Mouse (Mus musculus): ENCODE measurements at regions not wholly inside any gene's neighbourhood (a gene's known extent, or its start where the extent isn't known, plus 50 kb on each side); places are given as distances from the start of the nearest gene placed in this dataset.
A peak's percentile ranks its signal among the peaks of the same experiment; 100 is the strongest.

DNA sequence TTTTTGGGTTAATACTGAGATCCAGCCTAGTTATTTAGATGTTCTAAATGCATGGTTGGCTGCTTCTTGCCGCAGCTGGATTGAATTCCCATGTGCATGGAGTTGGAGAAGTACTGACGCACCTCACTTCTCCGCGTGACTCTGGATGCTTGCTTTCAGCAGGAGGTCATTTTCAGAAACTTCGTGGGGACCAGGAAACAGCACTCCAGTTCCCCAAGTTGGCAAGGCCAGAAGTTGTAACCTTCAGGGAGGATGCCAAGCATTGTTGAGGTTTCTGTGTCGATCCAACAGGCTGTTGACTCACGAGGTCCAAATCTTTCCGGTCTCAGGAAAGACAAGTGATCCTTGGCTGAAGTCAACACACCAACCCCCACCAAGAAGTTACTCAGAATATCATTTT, 167.6 kb upstream of the Dpt start:
- no peak for DNase-seq (ENCODE audit: low read depth, low spot score)

DNA sequence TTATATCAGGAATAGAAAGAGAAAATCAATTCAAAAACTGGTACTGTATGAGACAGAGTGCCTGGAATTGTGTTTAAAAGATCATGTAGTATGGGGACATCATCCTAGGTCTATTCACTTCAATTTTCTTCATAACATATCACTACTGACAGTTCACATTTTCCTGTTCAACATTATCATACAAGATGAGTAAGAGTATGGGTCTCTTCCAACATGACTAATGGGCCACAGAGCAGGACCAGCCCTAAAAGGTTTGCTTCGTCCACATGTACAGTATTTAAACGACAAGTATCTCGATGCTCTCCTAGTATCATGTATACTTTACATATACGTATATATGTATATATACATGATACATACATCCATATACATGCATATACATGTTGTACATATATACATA, 164.8 kb upstream of the Atp1b1 start:
- DNase-seq (ENCODE audit: low read depth, low spot score), result no peak

DNA sequence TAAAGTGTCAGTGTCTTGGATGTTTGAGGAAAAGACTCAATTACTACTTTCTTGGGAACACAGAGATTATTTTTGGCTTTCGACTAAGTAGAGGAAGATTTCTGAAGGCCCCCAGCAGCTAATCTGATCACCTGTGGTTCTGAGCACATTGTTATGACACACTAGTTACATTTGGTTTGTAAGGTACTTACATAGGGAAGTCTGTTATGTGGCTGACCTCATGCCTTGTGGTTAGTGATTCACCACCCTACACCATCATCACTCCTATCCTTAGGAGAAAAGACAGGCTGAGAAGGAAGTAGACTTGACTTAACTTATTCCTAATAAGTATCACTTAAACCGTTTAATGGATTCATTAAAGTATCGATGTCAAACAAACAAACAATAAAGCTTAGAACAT, 164.3 kb upstream of the Atp1b1 start:
- DNase-seq (ENCODE audit: low read depth, low spot score), result no peak

DNA sequence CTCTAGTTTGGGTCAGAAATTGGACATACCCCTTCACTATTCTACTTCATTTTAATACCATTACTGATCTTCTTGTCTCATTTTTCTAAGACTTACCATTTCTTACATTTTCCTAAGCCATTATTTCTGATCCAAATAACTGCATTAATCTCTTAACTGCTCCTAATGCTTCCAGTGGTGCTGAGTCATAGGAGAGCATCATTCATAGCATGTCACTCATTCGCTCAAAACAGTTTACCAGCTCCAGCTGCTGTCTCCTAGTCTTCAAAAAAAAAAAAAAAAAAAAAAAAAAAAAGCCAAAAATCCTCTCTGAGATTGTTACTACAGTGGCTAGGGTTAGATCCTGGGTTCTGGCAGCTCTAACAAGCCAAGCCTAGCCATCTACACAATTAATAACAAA, 162.0 kb upstream of the Atp1b1 start:
- DNase-seq (ENCODE audit: low read depth, low spot score), result no peak

DNA sequence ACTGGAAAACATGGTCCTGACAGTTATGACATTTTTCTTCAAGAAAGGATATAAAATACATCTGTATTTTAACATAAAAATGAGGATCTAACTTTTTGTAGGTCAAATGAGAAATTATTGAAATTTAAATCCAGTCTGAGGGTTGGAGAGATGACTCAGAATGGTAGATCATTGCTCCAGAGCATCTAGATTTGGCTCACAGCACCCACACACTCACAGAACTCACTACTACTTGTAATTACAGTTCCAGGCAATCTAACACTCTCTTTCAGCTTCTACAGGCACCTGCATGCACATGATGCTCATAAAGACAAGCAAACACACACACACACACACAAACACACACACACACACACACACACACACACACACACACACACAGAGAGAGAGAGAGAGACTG, 159.7 kb upstream of the Atp1b1 start:
- DNase-seq (ENCODE audit: low read depth, low spot score), result peak; percentile 58

DNA sequence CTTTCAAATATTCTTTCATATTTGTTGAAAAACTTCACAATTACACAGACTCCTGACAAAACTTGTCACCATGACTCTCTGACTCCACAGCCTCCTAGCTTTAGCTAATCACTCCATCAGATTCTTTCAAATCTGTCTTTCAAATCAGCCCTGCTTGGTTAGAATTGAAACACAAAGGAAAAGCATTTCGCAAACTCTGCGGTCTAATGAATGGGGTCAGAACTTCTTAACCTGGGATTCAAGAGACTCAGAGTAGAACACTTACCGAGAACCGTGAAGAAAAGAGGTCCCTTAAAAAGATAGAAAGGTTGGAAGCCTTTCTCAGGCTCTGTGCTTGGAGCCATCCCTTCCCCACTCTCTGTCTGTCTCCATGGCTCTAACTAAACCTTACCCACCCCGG, 148.9 kb upstream of the Atp1b1 start:
- DNase-seq (ENCODE audit: low read depth, low spot score), result no peak

DNA sequence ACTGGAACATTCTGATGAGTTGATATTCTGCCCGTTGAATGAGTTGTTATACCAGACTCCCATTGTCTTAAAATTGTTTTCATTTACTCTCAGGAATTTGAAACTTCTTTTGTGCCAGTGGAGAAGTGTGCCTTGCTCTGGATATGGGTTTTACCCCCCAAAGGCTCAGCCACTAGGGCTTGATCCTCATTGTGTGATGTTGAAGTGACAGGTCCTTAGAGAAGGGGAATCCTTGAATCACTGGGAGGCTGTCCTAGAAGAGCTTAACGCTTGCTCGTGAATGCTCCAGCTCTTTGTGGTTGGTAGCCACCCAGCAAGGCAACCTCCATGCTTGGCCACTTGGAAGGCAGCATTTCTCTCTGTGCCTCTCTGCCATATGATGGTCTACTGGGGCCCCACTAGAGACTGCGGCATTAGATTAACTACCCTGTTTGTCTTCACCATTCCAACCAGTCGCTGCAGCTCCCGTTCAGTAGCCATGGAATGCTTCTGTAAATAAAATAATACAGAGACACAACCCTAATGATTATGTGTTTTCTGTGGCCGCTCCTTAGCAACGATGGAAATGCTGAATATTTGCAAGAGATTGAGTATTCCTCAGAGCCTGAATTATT, 148.1 kb upstream of the Atp1b1 start:
- DNase-seq (ENCODE audit: low read depth, low spot score), result no peak

DNA sequence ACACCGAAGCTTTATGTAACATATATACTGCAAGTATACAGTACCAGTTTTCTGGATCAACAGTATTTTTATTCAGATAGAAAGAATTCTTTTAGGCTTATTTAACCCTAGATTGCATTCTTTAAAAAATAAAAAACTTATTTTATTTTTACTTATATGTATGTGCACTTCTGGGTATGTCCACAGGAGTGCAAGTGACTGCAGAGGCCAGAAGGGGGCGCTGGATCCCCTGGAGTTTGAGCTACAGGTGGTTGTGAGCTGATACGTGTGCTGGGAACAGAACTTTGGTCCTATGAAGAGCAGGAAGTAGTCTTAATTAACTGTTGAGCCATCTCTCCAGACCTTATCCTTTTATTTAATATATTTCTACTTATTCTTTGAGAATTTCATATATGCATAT, 145.3 kb upstream of the Atp1b1 start:
- DNase-seq (ENCODE audit: low read depth, low spot score), result no peak

DNA sequence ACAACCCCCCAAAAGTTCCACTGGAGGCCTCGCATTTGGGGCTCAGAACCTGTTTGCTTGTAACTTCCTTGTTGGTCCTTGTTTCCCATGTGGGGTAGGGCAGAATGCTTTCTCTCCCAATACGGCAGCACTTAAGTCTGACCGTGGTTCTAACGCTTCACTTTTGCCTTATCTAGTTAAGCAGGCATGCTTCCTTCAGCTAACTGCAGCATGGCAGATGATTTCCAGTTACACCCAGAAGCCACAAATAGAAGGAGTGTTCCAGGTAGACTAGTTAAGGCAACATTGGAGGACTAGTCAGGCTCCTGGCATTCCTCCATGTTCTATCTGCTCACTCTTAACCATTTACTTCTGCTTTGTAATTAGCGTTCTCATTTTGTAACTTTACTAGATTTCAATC, 144.4 kb upstream of the Atp1b1 start:
- no peak for DNase-seq (ENCODE audit: low read depth, low spot score)

DNA sequence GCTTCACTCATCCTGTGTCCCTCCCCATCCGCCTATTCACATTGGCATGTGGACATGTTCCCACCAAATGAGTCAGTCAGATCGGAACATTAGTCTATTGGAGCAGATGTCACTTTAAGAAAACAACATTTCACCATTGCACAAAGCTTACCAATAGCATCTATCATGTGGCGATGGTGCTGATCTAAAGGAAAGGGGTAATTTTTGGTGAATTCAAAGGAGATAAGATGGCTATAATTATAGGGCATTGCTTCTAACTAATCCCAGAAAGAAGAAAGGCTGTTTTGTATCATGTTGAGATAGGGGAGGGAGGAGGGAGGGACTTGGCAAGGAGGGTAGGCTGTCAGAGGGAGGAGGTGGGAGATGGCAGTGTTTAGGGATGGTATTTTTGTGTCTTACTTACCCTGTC, 132.1 kb upstream of the Atp1b1 start:
- peak; percentile 74 for DNase-seq (ENCODE audit: low read depth, low spot score)

DNA sequence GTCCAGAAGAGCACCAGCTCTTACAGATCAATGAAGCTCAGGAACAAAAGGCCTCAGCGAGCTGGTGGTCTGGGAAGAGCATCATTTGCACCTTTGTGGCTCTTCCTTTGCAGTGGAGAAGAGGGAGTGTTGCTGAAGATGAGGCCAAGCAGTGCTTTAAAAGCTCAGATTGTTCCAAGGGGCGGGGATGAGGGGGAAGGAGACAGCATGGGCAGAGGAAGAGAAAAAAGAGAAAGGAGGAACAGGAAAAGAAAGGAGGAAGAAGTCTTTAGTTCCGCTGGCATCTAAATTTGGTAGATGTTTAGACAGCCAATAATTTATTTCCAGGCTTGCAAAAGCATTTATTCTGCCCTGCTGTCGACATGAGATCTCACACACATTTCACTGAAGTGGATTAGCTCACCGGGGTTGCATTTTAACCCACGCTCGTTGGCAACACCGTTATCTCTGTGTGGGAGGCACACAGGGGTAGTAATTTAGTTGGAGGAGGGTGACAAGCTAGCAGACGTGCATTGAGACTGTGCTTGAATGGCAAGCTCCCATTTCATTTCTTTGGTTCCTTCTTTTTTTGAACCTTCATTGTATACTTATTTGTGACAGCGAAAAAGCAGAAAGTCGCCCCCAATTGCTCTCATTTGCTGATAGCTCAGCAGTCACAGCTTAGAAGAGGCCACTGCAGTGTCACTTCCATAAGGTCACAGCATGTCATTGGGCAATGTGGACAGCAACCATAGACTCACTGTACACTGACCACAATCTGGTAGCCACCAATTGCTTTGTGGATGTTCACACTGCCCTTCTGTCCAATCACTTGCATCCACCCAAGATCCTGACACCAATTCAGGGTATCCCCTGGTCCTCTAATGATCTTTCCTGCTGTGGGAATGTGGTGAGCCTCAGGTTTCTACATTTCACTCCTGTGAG, 128.2 kb upstream of the Atp1b1 start:
- DNase-seq (ENCODE audit: low read depth, low spot score), result peak; percentile 95

DNA sequence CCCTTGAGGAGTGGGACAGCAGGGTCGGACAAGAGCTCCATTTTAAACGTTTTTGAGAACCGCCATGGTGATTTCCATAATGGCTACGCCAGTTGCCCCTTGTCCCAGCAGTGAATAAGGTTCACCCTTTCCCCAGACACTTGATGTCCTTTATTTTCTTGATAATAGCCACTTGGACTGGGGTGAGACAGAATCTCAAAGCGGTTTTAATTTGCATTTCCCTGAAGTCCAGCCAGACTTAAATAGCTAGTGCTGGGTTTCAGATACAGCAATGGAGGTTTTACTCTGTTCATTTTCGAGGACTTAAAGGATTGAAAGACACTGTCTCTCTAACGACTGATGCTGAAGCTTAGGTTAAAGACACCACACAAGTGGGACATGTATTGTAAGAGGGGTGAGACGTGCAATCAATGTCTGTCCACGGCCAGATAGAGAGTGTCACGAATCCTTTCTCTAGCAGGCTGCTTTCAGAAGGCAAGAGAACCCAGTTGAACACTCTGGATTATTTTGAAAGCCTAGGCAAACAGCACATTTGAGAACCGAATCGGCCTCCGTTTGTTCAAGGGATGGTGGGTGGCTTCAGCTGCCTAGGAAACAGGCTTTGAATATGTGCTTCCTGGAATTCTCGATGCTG, 118.8 kb upstream of the Atp1b1 start:
- peak; percentile 78 for DNase-seq (ENCODE audit: low read depth, low spot score)

DNA sequence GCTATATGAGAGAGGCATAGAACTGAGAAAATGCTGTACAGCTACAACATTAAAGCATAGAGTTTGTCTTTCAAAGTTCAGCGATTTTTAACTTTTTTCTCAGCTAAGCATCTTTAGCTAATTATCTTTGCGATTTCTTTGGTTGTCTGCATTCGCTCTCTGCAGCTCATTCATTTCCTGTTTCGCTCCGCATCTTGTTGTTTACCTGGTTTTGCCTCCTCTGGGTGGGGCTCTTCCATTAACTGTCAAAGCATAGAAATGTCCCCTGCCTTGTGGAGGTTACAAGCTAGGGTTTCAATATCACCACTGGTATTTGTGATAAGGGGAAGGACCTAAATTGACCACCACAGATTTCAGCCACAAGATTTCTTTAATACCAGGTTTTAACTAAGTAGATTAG, 115.5 kb upstream of the Atp1b1 start:
- no peak for DNase-seq (ENCODE audit: low read depth, low spot score)

DNA sequence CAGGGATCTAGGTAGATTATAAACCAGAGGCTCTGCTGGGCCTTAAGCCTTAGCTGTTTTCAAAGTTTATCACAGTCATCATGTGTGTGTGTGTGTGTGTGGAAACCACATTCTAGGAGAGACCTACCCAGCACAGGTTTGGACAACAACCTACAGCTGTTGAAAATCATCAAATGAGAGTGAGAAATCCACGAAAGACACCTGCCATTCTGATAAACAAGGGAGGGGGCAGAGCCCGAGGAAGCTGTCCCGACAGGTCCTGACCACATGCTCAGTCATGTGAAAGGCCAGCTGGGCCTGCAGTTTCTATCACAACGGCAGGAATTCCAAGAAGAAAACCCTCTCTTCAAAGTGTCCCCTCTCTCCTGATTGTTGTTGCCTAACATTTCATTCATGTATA, 114.0 kb upstream of the Atp1b1 start:
- DNase-seq (ENCODE audit: low read depth, low spot score), result no peak

DNA sequence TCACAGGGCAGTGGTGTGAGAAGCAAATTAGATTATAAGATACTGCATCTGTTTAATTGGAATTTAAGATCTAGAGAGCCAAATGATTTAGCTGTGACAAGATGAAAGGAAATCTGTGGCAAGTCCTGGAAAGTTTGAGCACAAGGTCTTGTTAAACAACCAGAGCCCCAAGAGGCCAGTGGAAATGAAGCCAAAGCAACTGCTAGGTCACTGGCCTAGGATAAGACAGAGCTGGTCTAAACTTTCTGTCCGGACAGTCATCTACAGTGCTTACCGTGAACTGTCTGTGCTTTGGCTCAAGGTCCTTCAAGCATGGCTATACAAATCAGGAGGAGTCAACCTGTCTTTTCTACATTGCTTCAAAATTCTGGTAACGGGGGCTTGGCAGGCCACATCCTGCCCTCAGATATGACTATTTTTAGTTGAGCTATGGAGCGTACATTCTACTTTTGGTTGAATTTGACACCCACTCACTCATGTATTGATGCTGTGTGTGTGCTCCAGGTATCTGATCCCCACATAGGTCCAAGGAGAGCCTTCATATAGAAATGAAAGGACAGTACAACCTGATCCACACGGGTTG, 113.4 kb upstream of the Atp1b1 start:
- DNase-seq (ENCODE audit: low read depth, low spot score), result no peak

DNA sequence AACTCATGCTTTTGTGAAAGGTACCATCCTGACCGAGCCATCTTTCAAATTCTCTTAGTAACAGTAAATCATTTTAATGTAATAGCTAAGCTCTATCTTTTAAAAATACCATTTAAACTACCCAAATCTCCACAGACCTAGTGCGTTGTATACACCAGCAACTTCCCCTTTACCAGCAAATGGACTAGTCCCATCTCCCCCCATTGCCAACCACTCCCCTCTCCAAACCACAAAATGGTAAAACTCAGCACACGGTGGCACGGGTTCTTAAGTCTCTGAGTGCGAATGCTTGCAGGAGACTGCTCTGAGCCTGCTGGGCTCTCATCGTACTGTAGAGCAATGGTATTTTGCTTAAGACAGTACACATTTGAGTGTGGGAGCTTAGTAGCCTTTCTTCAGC, 106.7 kb upstream of the Atp1b1 start:
- no peak for DNase-seq (ENCODE audit: low read depth, low spot score)

DNA sequence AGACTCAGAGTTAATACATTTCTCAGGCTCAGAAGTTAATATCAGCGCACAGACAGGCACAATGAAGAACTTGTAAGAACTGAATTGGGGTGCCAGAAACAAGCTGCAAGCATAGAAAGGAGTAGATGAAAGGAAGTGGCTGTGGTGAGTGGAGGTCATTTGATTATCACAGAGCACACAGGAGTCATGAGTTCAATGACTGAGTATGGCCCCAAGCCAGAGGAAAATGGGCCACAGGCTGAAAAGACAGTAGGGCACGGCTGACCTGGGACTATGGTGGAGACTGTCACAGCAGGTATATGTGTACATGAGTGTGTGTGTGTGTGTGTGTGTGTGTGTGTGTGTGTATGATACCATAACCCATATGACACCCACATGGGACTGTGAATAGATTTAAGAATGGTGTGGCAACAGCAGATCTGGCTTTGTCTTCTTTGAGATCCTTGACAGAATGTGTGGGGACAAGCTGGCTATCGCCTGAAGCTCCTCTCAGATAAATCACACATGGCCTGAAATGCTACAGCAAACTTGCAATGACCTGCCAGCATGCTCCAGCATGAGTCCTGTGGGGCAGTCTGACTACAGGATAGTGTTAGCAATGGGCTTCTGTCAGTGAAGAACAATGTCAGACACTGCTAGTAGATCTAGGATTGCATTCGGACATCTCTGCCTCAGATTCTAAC, 101.5 kb upstream of the Atp1b1 start:
- no peak for DNase-seq (ENCODE audit: low read depth, low spot score)

DNA sequence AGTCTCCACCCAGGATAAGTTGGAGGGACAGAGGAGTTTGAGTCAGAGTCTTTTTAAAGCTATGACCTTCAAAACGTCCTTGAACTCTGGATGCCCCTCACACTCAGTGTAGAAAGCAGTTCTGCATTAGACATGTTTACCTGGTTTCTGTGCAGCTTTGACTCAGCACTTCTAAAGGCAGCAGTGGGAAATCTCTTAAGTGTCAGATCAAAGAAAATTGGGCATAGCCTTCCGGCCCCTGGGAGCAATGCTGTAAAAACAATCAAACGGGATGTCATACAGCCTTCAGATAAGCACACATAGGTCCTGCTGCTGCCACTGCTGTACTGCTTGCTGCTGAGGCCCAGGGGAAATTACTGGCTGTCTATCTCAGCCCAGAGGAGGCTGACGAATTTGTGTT, 94.5 kb upstream of the Atp1b1 start:
- no peak for DNase-seq (ENCODE audit: low read depth, low spot score)

DNA sequence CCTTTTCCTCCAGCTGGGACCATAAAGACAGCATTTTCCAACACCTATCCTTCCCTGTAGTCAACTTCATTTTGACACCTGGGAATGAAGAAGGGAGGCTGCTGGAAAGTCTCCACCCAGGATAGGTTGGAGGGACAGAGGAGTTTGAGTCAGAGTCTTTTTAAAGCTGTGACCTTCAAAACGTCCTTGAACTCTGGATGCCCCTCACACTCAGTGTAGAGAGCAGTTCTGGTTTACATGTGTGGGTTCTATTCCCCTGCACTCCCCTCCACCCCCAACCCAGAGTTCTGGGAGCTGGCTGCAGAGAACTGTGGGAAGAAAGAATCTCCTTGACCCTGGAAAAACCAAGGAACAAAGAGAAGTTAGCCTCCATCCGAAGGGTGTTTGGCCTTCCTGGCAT, 92.9 kb upstream of the Atp1b1 start:
- no peak for DNase-seq (ENCODE audit: low read depth, low spot score)

DNA sequence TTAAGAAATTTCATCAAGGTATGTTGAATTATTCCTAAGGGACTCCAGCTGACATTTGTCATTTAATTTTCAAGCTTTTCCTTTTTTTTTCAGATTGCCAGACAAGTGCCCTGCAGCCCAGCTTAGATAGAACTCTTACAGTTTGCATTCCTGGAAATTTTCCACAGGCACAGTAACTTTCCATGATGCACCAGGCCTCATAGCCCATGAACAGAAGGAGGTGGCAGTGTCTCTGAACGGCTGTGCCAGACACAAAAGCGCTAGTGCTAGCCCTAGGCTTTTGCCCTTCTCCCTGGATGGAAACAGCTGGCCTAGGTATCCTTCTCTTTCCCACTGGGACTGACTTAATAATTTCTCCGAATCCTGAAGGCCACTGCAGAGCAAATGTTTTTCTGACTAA, 92.4 kb upstream of the Atp1b1 start:
- DNase-seq (ENCODE audit: low read depth, low spot score), result no peak

DNA sequence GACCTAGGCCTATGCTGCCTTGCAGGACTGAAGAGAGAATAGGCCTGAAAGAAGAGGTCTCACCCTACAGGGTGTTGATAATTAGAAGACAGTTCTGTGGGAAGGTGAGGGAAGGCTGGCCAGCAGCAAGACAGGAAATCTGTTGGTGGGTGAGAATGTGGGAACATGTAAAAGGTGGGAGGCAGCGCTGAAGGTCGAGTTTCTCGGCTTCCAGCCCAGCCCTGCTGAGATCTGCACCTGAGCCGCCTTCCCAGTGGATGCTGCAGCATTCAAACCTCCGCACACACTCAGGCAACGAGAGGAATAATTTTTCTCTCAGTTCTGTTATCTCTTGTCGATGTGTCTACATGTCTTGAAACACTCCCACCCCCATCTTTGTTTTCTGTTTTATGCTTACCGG, 89.9 kb upstream of the Atp1b1 start:
- peak; percentile 31 for DNase-seq (ENCODE audit: low read depth, low spot score)

DNA sequence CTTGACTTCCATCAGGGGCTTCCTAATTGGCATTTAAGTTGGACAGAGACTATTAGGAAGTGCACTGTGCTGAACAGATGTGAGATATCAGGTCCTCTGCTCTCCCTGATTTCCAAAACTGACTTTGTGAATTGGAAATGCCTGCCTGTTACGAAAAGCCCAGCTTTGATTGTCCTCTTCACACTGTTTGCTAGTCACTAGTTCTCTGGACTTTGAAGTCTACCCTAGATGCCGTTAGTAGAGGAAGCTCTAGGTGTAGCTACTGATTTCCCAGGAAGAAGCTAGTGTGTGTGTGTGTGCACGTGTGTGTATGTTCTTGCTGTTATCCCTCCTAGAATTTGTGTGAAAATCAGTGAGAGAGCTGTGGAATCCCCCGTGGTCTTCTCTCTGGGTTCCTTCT, 87.7 kb upstream of the Atp1b1 start:
- DNase-seq (ENCODE audit: low read depth, low spot score), result no peak

All from telencephalon, adult 2 months (tissue).